Mouse (Mus musculus) heart, postnatal 0 days (tissue): ENCODE measurements at regions not wholly inside any gene's neighbourhood (a gene's known extent, or its start where the extent isn't known, plus 50 kb on each side); places are given as distances from the start of the nearest gene placed in this dataset.

Source experiments
- CTCF ChIP-seq: IDR thresholded peaks from 2 replicates; pipeline ENCODE4 v1.5.1; 2016; ENCODE audit warnings: antibody characterized with exemption, control low read depth, low read depth
- EP300 ChIP-seq: IDR thresholded peaks from 2 replicates; pipeline ENCODE4 v1.6.1; 2016; ENCODE audit warnings: antibody characterized with exemption, low read depth

- no peak for TF ChIP-seq EP300
- TF ChIP-seq CTCF: no peak
Measured at GRCm38 (mm10) chr17:48807905-48808304, 124.3 kb upstream of the Lrfn2 start.
